Mouse (Mus musculus): ENCODE data around the gene Kat5. TPM values are rescaled to one million over a fixed set of nuclear protein-coding genes. Genes with fewer than 3 reads are reported as not detected.

Kat5 gene
- polyA plus RNA-seq, 2 experiments: 27.4 to 115 TPM

- Histone ChIP-seq H3K4me3 (replicated peaks; ENCODE audit: low read length) (no peak overlapping the region), H3K4me2 (replicated peaks; ENCODE audit: low read depth, low read length, severe bottlenecking) (no peak overlapping the region), H3K27ac (replicated peaks; ENCODE audit: low read depth, low read length) (no peak overlapping the region), H3K27me3 (ENCODE audit: control insufficient read depth, insufficient read depth, low read length) (no peaks in the 10 kb centered on the region), H3K9ac (ENCODE audit: low read depth, low read length, severe bottlenecking) (no peak overlapping the region), H3K36me3 (ENCODE audit: control insufficient read depth, insufficient read depth, low read length) (peaks cover 61% of the 10 kb centered on the region), H3K4me1 (ENCODE audit: control insufficient read depth, insufficient read depth, low read length) (peaks cover 19% of the 10 kb centered on the region), H3K9me3 (ENCODE audit: control insufficient read depth, low read length) (no peaks in the 10 kb centered on the region)
- DNase-seq (ENCODE audit: low spot score) (no peak), ATAC-seq (ENCODE audit: low FRiP score, low read depth) (no peak)
- no peak for TF ChIP-seq POLR2A (IDR thresholded peaks at IDR 0.05; ENCODE audit: borderline replicate concordance, extremely low read depth, insufficient read depth, insufficient read length)
- 97% methylated on average over 7 of the region's 7 CpGs for WGBS
Observed at GRCm38 (mm10) chr19:5605126-5605525, 4.9 kb downstream of the Kat5 start.

GRCm38 (mm10) chr19:5603664-5604063 is 6.4 kb downstream of the Kat5 start:
- WGBS: 85% methylated on average over 7 of the region's 7 CpGs
- H3K9me3 ChIP-seq (ENCODE audit: control insufficient read depth, low read length): no peaks in the 10 kb centered on the region
- H3K36me3 ChIP-seq (ENCODE audit: control insufficient read depth, insufficient read depth, low read length): peaks cover 58% of the 10 kb centered on the region
- ATAC-seq (ENCODE audit: low FRiP score, low read depth) (no peak), DNase-seq (ENCODE audit: low spot score) (no peak)
- no peak overlapping the region; the same call in 1 of the 2 replicates for H3K4me3 ChIP-seq (replicated peaks; ENCODE audit: low read length)
- H3K4me1 ChIP-seq (ENCODE audit: control insufficient read depth, insufficient read depth, low read length): peaks cover 12% of the 10 kb centered on the region
- no peak overlapping the region for H3K9ac ChIP-seq (ENCODE audit: low read depth, low read length, severe bottlenecking)
- no peak for TF ChIP-seq POLR2A (IDR thresholded peaks at IDR 0.05; ENCODE audit: borderline replicate concordance, extremely low read depth, insufficient read depth, insufficient read length)
- H3K4me2 ChIP-seq (replicated peaks; ENCODE audit: low read depth, low read length, severe bottlenecking): no peak overlapping the region
- no peak overlapping the region for H3K27ac ChIP-seq (replicated peaks; ENCODE audit: low read depth, low read length)
- H3K27me3 ChIP-seq (ENCODE audit: control insufficient read depth, insufficient read depth, low read length): no peaks in the 10 kb centered on the region

- DNase-seq (ENCODE audit: low spot score) (peak; percentile 87), ATAC-seq (ENCODE audit: low FRiP score, low read depth) (peak; percentile 89)
- H3K4me1 ChIP-seq (ENCODE audit: control insufficient read depth, insufficient read depth, low read length): peaks cover 10% of the 10 kb centered on the region
- H3K27me3 ChIP-seq (ENCODE audit: control insufficient read depth, insufficient read depth, low read length): no peaks in the 10 kb centered on the region
- H3K36me3 ChIP-seq (ENCODE audit: control insufficient read depth, insufficient read depth, low read length): peaks cover 41% of the 10 kb centered on the region
- H3K4me3 ChIP-seq (replicated peaks; ENCODE audit: low read length): peak within 1 kb of the TSS; percentile 90
- TF ChIP-seq POLR2A (IDR thresholded peaks at IDR 0.05; ENCODE audit: borderline replicate concordance, extremely low read depth, insufficient read depth, insufficient read length): peak; percentile 61; the same call in 1 of the 2 replicates
- H3K4me2 ChIP-seq (replicated peaks; ENCODE audit: low read depth, low read length, severe bottlenecking): peak within 1 kb of the TSS; percentile 85
- no peaks in the 10 kb centered on the region for H3K9me3 ChIP-seq (ENCODE audit: control insufficient read depth, low read length)
- WGBS: under 1% methylated on average over 56 of the region's 64 CpGs
- peak within 1 kb of the TSS; percentile 79 for H3K27ac ChIP-seq (replicated peaks; ENCODE audit: low read depth, low read length)
- peak within 1 kb of the TSS; percentile 89 for H3K9ac ChIP-seq (ENCODE audit: low read depth, low read length, severe bottlenecking)
Observed at GRCm38 (mm10) chr19:5601752-5602541, 8.1 kb downstream of the Kat5 start, which contains the start of gene Rnaseh2c. Gene Rnaseh2c (plus strand): TSS chr19:5601873.

GRCm38 (mm10) chr19:5599224-5599623 is 10.8 kb downstream of the Kat5 start:
- ATAC-seq (ENCODE audit: low FRiP score, low read depth): no peak
- H3K36me3 ChIP-seq (ENCODE audit: control insufficient read depth, insufficient read depth, low read length): peaks cover 13% of the 10 kb centered on the region
- no peak for TF ChIP-seq POLR2A (IDR thresholded peaks at IDR 0.05; ENCODE audit: borderline replicate concordance, extremely low read depth, insufficient read depth, insufficient read length)
- no peak overlapping the region for H3K9ac ChIP-seq (ENCODE audit: low read depth, low read length, severe bottlenecking)
- H3K4me1 ChIP-seq (ENCODE audit: control insufficient read depth, insufficient read depth, low read length): peaks cover 10% of the 10 kb centered on the region
- 75% methylated on average over 4 of the region's 4 CpGs for WGBS
- H3K27ac ChIP-seq (replicated peaks; ENCODE audit: low read depth, low read length): no peak overlapping the region
- H3K4me2 ChIP-seq (replicated peaks; ENCODE audit: low read depth, low read length, severe bottlenecking): no peak overlapping the region
- no peaks in the 10 kb centered on the region for H3K9me3 ChIP-seq (ENCODE audit: control insufficient read depth, low read length)
- no peak for DNase-seq (ENCODE audit: low spot score)
- H3K4me3 ChIP-seq (replicated peaks; ENCODE audit: low read length): no peak overlapping the region
- H3K27me3 ChIP-seq (ENCODE audit: control insufficient read depth, insufficient read depth, low read length): no peaks in the 10 kb centered on the region

GRCm38 (mm10) chr19:5591888-5592287 is 18.1 kb downstream of the Kat5 start:
- Histone ChIP-seq H3K36me3 (ENCODE audit: control insufficient read depth, insufficient read depth, low read length) (no peaks in the 10 kb centered on the region), H3K9ac (ENCODE audit: low read depth, low read length, severe bottlenecking) (no peak overlapping the region), H3K4me3 (replicated peaks; ENCODE audit: low read length) (no peak overlapping the region), H3K27ac (replicated peaks; ENCODE audit: low read depth, low read length) (no peak overlapping the region), H3K4me1 (ENCODE audit: control insufficient read depth, insufficient read depth, low read length) (no peaks in the 10 kb centered on the region), H3K4me2 (replicated peaks; ENCODE audit: low read depth, low read length, severe bottlenecking) (no peak overlapping the region), H3K9me3 (ENCODE audit: control insufficient read depth, low read length) (no peaks in the 10 kb centered on the region), H3K27me3 (ENCODE audit: control insufficient read depth, insufficient read depth, low read length) (no peaks in the 10 kb centered on the region)
- ATAC-seq (ENCODE audit: low FRiP score, low read depth) (no peak), DNase-seq (ENCODE audit: low spot score) (no peak)
- TF ChIP-seq POLR2A (IDR thresholded peaks at IDR 0.05; ENCODE audit: borderline replicate concordance, extremely low read depth, insufficient read depth, insufficient read length): no peak
- WGBS: 90% methylated on average over 6 of the region's 6 CpGs

Measured in limb, embryonic 14.5 days (tissue).